ENCODE assay signal across 23 mouse cellular contexts in genomic region chr7:84731076-84731475, GRCm38 (mm10). TPM values are rescaled to one million over a fixed set of nuclear protein-coding genes. Genes with fewer than 3 reads are reported as not detected.
A peak's percentile ranks its signal among the peaks of the same experiment; 100 is the strongest.
DNase-seq lines count a peak whose midpoint lies in the region; ATAC-seq and TF ChIP-seq lines count a peak whose summit lies in the region.
"Had no signal": no experiment of that assay in that cellular context is flagged by ENCODE, and none has a peak within 500 bp of the region (broad histone marks: within the 10 kb centered on the region; RNA-seq: fewer than 3 reads in every experiment).

No protein-coding gene starts in this region.

- H3K4me1 ChIP-seq in kidney, adult 2 months (ENCODE audit: control insufficient read depth, insufficient read depth, low read length): no peaks in the 10 kb centered on the region
- H3K4me1 ChIP-seq in kidney, embryonic 14.5 days (ENCODE audit: control insufficient read depth, insufficient read depth, low read length): no peaks in the 10 kb centered on the region
- no peaks in the 10 kb centered on the region for H3K4me1 ChIP-seq in intestine, embryonic 16.5 days (ENCODE audit: control insufficient read depth, insufficient read depth, low read length)
- H3K4me1 ChIP-seq in lung, embryonic 14.5 days (ENCODE audit: insufficient read depth): no peaks in the 10 kb centered on the region
- no peaks in the 10 kb centered on the region for H3K4me1 ChIP-seq in midbrain, postnatal 0 days (ENCODE audit: insufficient read depth, low read length)
- H3K4me1 ChIP-seq: embryonic facial prominence, embryonic 13.5 days; hindbrain, embryonic 13.5 days; limb, embryonic 13.5 days; liver, embryonic 12.5 days; lung, embryonic 15.5 days; neural tube, embryonic 13.5 days had no signal

- H3K4me2 ChIP-seq in kidney, embryonic 14.5 days (replicated peaks; ENCODE audit: low read depth, low read length): no peak overlapping the region
- H3K4me2 ChIP-seq in intestine, embryonic 16.5 days (ENCODE audit: low read depth, low read length): no peak overlapping the region
- no peak overlapping the region for H3K4me2 ChIP-seq in lung, embryonic 14.5 days
- H3K4me2 ChIP-seq in midbrain, postnatal 0 days (ENCODE audit: low read depth, low read length, poor library complexity, severe bottlenecking): no peak overlapping the region
- H3K4me2 ChIP-seq: embryonic facial prominence, embryonic 13.5 days; hindbrain, embryonic 13.5 days; limb, embryonic 13.5 days; liver, embryonic 12.5 days; lung, embryonic 15.5 days; neural tube, embryonic 13.5 days had no signal

- DNase-seq in kidney, adult 2 months: peak; percentile 19
- peak; percentile 16 for DNase-seq in lung, embryonic 14.5 days
- peak; percentile 61 for DNase-seq in lung, postnatal 36 days
- no peak for DNase-seq in midbrain, postnatal 0 days (ENCODE audit: low spot score)
- DNase-seq: adrenal gland, adult 2 months; cerebellum, adult 11-12 months; cerebellum, postnatal 14 days; heart, postnatal 36 days; kidney, adult 9 months; layer of hippocampus, adult 9-11 months; midbrain, embryonic 14.5 days; retina, postnatal 1 day; thymus, postnatal 4 days had no signal

- no peaks in the 10 kb centered on the region for H3K36me3 ChIP-seq in kidney, adult 2 months (ENCODE audit: control insufficient read depth, insufficient read depth, low read length)
- H3K36me3 ChIP-seq in kidney, embryonic 14.5 days (ENCODE audit: control insufficient read depth, insufficient read depth, low read length): no peaks in the 10 kb centered on the region
- no peaks in the 10 kb centered on the region for H3K36me3 ChIP-seq in intestine, embryonic 16.5 days (ENCODE audit: control insufficient read depth, insufficient read depth, low read length)
- no peaks in the 10 kb centered on the region for H3K36me3 ChIP-seq in lung, embryonic 14.5 days (ENCODE audit: insufficient read depth)
- H3K36me3 ChIP-seq in midbrain, postnatal 0 days (ENCODE audit: insufficient read depth, low read length): no peaks in the 10 kb centered on the region
- H3K36me3 ChIP-seq: embryonic facial prominence, embryonic 13.5 days; hindbrain, embryonic 13.5 days; limb, embryonic 13.5 days; liver, embryonic 12.5 days; lung, embryonic 15.5 days; neural tube, embryonic 13.5 days had no signal

- H3K4me3 ChIP-seq in kidney, adult 2 months (ENCODE audit: insufficient read depth, low read depth, low read length): no peak overlapping the region
- H3K4me3 ChIP-seq in kidney, embryonic 14.5 days (ENCODE audit: low read length): no peak overlapping the region
- no peak overlapping the region for H3K4me3 ChIP-seq in intestine, embryonic 16.5 days (ENCODE audit: low read length)
- no peak overlapping the region for H3K4me3 ChIP-seq in lung, embryonic 14.5 days (ENCODE audit: low read depth, low read length)
- H3K4me3 ChIP-seq in midbrain, postnatal 0 days (ENCODE audit: low read depth, low read length): no peak overlapping the region
- H3K4me3 ChIP-seq: embryonic facial prominence, embryonic 13.5 days; hindbrain, embryonic 13.5 days; limb, embryonic 13.5 days; liver, embryonic 12.5 days; lung, embryonic 15.5 days; neural tube, embryonic 13.5 days had no signal

- no peaks in the 10 kb centered on the region; the same call in 1 of the 2 replicates for H3K27me3 ChIP-seq in kidney, adult 2 months (replicated peaks; ENCODE audit: control insufficient read depth, insufficient read depth, low read length)
- no peaks in the 10 kb centered on the region for H3K27me3 ChIP-seq in kidney, embryonic 14.5 days (ENCODE audit: control insufficient read depth, insufficient read depth, low read length)
- no peaks in the 10 kb centered on the region for H3K27me3 ChIP-seq in intestine, embryonic 16.5 days (replicated peaks; ENCODE audit: control insufficient read depth, insufficient read depth, low read length)
- no peaks in the 10 kb centered on the region for H3K27me3 ChIP-seq in lung, embryonic 14.5 days (ENCODE audit: insufficient read depth, low read length)
- no peaks in the 10 kb centered on the region for H3K27me3 ChIP-seq in midbrain, postnatal 0 days (ENCODE audit: insufficient read depth, low read length)
- H3K27me3 ChIP-seq: embryonic facial prominence, embryonic 13.5 days; hindbrain, embryonic 13.5 days; limb, embryonic 13.5 days; lung, embryonic 15.5 days; neural tube, embryonic 13.5 days had no signal

- H3K27ac ChIP-seq in kidney, adult 2 months (ENCODE audit: insufficient read depth, low read depth, low read length): no peak overlapping the region
- H3K27ac ChIP-seq in kidney, embryonic 14.5 days (ENCODE audit: low read depth, low read length): no peak overlapping the region
- no peak overlapping the region for H3K27ac ChIP-seq in intestine, embryonic 16.5 days (ENCODE audit: low read length)
- no peak overlapping the region for H3K27ac ChIP-seq in lung, embryonic 14.5 days (ENCODE audit: low read depth)
- no peak overlapping the region for H3K27ac ChIP-seq in midbrain, postnatal 0 days (ENCODE audit: low read depth, low read length)
- H3K27ac ChIP-seq: embryonic facial prominence, embryonic 13.5 days; hindbrain, embryonic 13.5 days; limb, embryonic 13.5 days; liver, embryonic 12.5 days; lung, embryonic 15.5 days; neural tube, embryonic 13.5 days had no signal

- no peak for TF ChIP-seq CTCF in kidney, adult 2 months (conservative IDR thresholded peaks at IDR 0.05; ENCODE audit: insufficient read depth, insufficient read length, low read depth, low read length)
- TF ChIP-seq CTCF in lung, embryonic 14.5 days (IDR thresholded peaks at IDR 0.05; ENCODE audit: low read depth): no peak
- no peak for TF ChIP-seq CTCF in midbrain, postnatal 0 days (IDR thresholded peaks at IDR 0.05)

- no peak for ATAC-seq in kidney, embryonic 14.5 days (ENCODE audit: low FRiP score, low TSS enrichment)
- ATAC-seq in intestine, embryonic 16.5 days: peak; percentile 64
- peak; percentile 35; the same call in 1 of the 2 replicates for ATAC-seq in lung, embryonic 14.5 days (ENCODE audit: insufficient read depth)
- ATAC-seq in erythroid progenitor cell, adult 5-6 weeks (replicated peaks; ENCODE audit: low FRiP score, poor library complexity, severe bottlenecking): no peak
- no peak for ATAC-seq in midbrain, postnatal 0 days (ENCODE audit: low FRiP score)
- ATAC-seq: forebrain, embryonic 14.5 days; liver, embryonic 12.5 days had no signal

- H3K9me3 ChIP-seq in kidney, embryonic 14.5 days (ENCODE audit: control insufficient read depth, low read length): no peaks in the 10 kb centered on the region
- H3K9me3 ChIP-seq in intestine, embryonic 16.5 days (ENCODE audit: control insufficient read depth, low read length): no peaks in the 10 kb centered on the region
- no peaks in the 10 kb centered on the region for H3K9me3 ChIP-seq in lung, embryonic 14.5 days (ENCODE audit: low read depth, low read length)
- no peaks in the 10 kb centered on the region for H3K9me3 ChIP-seq in midbrain, postnatal 0 days (ENCODE audit: low read length)
- H3K9me3 ChIP-seq: embryonic facial prominence, embryonic 13.5 days; hindbrain, embryonic 13.5 days; limb, embryonic 13.5 days; liver, embryonic 12.5 days; lung, embryonic 15.5 days; neural tube, embryonic 13.5 days had no signal

- WGBS in kidney, adult 2 months: 41% methylated on average over 3 of the region's 3 CpGs
- 44% methylated on average over 3 of the region's 3 CpGs for WGBS in kidney, embryonic 14.5 days
- WGBS in intestine, embryonic 16.5 days: 59% methylated on average over 3 of the region's 3 CpGs
- 67% methylated on average over 3 of the region's 3 CpGs for WGBS in lung, embryonic 14.5 days
- WGBS in midbrain, postnatal 0 days: 88% methylated on average over 3 of the region's 3 CpGs

- TF ChIP-seq POLR2A in kidney, adult 2 months (IDR thresholded peaks at IDR 0.05; ENCODE audit: low read depth, low read length): no peak

- no peak overlapping the region for H3K9ac ChIP-seq in kidney, embryonic 14.5 days (ENCODE audit: low read depth, low read length)
- H3K9ac ChIP-seq in intestine, embryonic 16.5 days (ENCODE audit: low read depth, low read length): no peak overlapping the region
- no peak overlapping the region for H3K9ac ChIP-seq in lung, embryonic 14.5 days
- no peak overlapping the region for H3K9ac ChIP-seq in midbrain, postnatal 0 days (replicated peaks; ENCODE audit: low read length, poor library complexity, severe bottlenecking)
- H3K9ac ChIP-seq: embryonic facial prominence, embryonic 13.5 days; hindbrain, embryonic 13.5 days; limb, embryonic 13.5 days; liver, embryonic 12.5 days; lung, embryonic 15.5 days; neural tube, embryonic 13.5 days had no signal

RNA-seq across cellular contexts. Expression of gene Zfand6, which starts 41.3 kb away (rescaled TPM):
- polyA plus RNA-seq in kidney, adult 2 months (2012; rRNA removed): 62.5 and 237 TPM in 2 replicates
- polyA plus RNA-seq in kidney, embryonic 14.5 days (2014; fragmentation: Nextera tagmentation; extraction: Ambion mirVana): 167 and 180 TPM in 2 replicates
- 160 and 163 TPM in 2 replicates for polyA plus RNA-seq in intestine, embryonic 16.5 days (2015; fragmentation: Nextera tagmentation; extraction: Ambion mirVana)
- polyA plus RNA-seq in lung, embryonic 14.5 days (2014; fragmentation: Nextera tagmentation; extraction: Ambion mirVana): 148 and 160 TPM in 2 replicates
- 182 and 220 TPM in 2 replicates for total RNA-seq in erythroid progenitor cell, adult 5-6 weeks (2015; ENCODE audit: low replicate concordance)
- 162 and 171 TPM in 2 replicates for total RNA-seq in erythroid progenitor cell, adult 5-6 weeks (2017; ENCODE audit: low replicate concordance)
- total RNA-seq in midbrain, postnatal 0 days (2014; rRNA removed): 73.8 and 82.5 TPM in 2 replicates
- polyA plus RNA-seq in midbrain, postnatal 0 days (2015; fragmentation: Nextera tagmentation; extraction: Ambion mirVana): 112 and 114 TPM in 2 replicates

Comparison
In these comparisons a context has a peak if more than half of its experiments do, and no peak if none do; other contexts are left out.
1. ATAC-seq: peak in intestine, embryonic 16.5 days (single experiment) and lung, embryonic 14.5 days (single experiment); none in kidney, embryonic 14.5 days (single experiment), erythroid progenitor cell, adult 5-6 weeks (single experiment) and midbrain, postnatal 0 days (single experiment).